Mouse (Mus musculus) hindbrain, embryonic 10.5 days (tissue): ENCODE results near the gene Olfr517. TPM values are rescaled to one million over a fixed set of nuclear protein-coding genes. Genes with fewer than 3 reads are reported as not detected.

ENCODE experiments used
- DNase-seq: peaks from one replicate; pipeline ENCODE4 v3.0.0-alpha.2; 2017; ENCODE audit warnings: low spot score
- H3K27ac ChIP-seq: fragments of 300-500 bp; sonication (generic); 2 replicates; pipeline ENCODE4 v1.5.1; 2016; ENCODE audit warnings: mild to moderate bottlenecking, moderate library complexity
- H3K27me3 ChIP-seq: fragments of 300-500 bp; sonication (generic); 2 replicates; pipeline ENCODE4 v1.6.1; 2016; ENCODE audit warnings: mild to moderate bottlenecking; ENCODE audit not compliant: poor library complexity, insufficient read depth, severe bottlenecking
- H3K36me3 ChIP-seq: fragments of 300-500 bp; sonication (generic); 2 replicates; pipeline ENCODE4 v1.6.1; 2016; ENCODE audit warnings: mild to moderate bottlenecking, moderate library complexity
- H3K4me1 ChIP-seq: fragments of 300-500 bp; sonication (generic); replicated peaks from 2 replicates; pipeline ENCODE4 v1.6.1; 2016; ENCODE audit warnings: mild to moderate bottlenecking
- H3K4me3 ChIP-seq: fragments of 300-500 bp; sonication (generic); 2 replicates; pipeline ENCODE4 v1.5.1; 2016; ENCODE audit warnings: mild to moderate bottlenecking, moderate library complexity
- H3K9me3 ChIP-seq: fragments of 300-500 bp; sonication (generic); 2 replicates; pipeline ENCODE4 v1.6.1; 2016; ENCODE audit warnings: mild to moderate bottlenecking, moderate library complexity
- WGBS: fragments of 180-500 bp; shearing (Covaris S2); methylation state at CpG from one replicate; pipeline ENCODE4 v1.1.7; 2016; 5-methylcytosine and 5-hydroxymethylcytosine counted together
- polyA plus RNA-seq: library from polyadenylated mRNA; unstranded; fragments of >200 nt; fragmentation: Nextera tagmentation; extraction: Ambion mirVana; gene quantifications from 2 replicates; pipeline ENCODE4 v1.2.1, GENCODE M21; 2016

The Olfr517 gene
- polyA plus RNA-seq = not detected in 2 replicates

GRCm38 (mm10) chr7:108872279-108872678 is at the start of gene Olfr517:
Gene Olfr517 (minus strand): TSS chr7:108872379.
- no peaks in the 10 kb centered on the region for H3K9me3 ChIP-seq
- H3K4me3 ChIP-seq = no peak within 1 kb of the TSS
- H3K27ac ChIP-seq = no peak within 1 kb of the TSS
- H3K36me3 ChIP-seq = no peaks in the 10 kb centered on the region
- no peaks in the 10 kb centered on the region for H3K27me3 ChIP-seq
- H3K4me1 ChIP-seq = no peaks in the 10 kb centered on the region
- no peak for DNase-seq
- WGBS = 82% methylated on average over 2 of the region's 2 CpGs

GRCm38 (mm10) chr7:108903969-108904368 is 31.8 kb upstream of the Olfr517 start:
- Histone ChIP-seq H3K9me3 (no peaks in the 10 kb centered on the region), H3K36me3 (no peaks in the 10 kb centered on the region), H3K4me1 (no peaks in the 10 kb centered on the region), H3K27me3 (no peaks in the 10 kb centered on the region), H3K4me3 (no peak overlapping the region), H3K27ac (no peak overlapping the region)
- WGBS = 78% methylated on average over 2 of the region's 2 CpGs
- no peak for DNase-seq

GRCm38 (mm10) chr7:108894320-108894719 is 22.1 kb upstream of the Olfr517 start, which contains the start of gene Olfr519:
Gene Olfr519 (minus strand): TSS chr7:108894420.
- 89% methylated on average over 5 of the region's 5 CpGs for WGBS
- Histone ChIP-seq H3K4me3 (no peak within 1 kb of the TSS), H3K9me3 (no peaks in the 10 kb centered on the region), H3K27me3 (no peaks in the 10 kb centered on the region), H3K27ac (no peak within 1 kb of the TSS), H3K36me3 (no peaks in the 10 kb centered on the region), H3K4me1 (no peaks in the 10 kb centered on the region)
- DNase-seq = no peak

GRCm38 (mm10) chr7:108884906-108885305 is 12.7 kb upstream of the Olfr517 start, which contains the start of gene Olfr518:
Gene Olfr518 (minus strand): TSS chr7:108885006.
- Histone ChIP-seq H3K36me3 (no peaks in the 10 kb centered on the region), H3K27ac (no peak within 1 kb of the TSS), H3K27me3 (no peaks in the 10 kb centered on the region), H3K4me1 (no peaks in the 10 kb centered on the region), H3K9me3 (no peaks in the 10 kb centered on the region), H3K4me3 (no peak within 1 kb of the TSS)
- no peak for DNase-seq
- 81% methylated on average over 4 of the region's 4 CpGs for WGBS

- H3K27ac ChIP-seq = no peak within 1 kb of the TSS
- DNase-seq = no peak
- H3K4me1 ChIP-seq = no peaks in the 10 kb centered on the region
- WGBS = 89% methylated on average over 2 of the region's 2 CpGs
- H3K9me3 ChIP-seq = no peaks in the 10 kb centered on the region
- no peaks in the 10 kb centered on the region for H3K27me3 ChIP-seq
- H3K36me3 ChIP-seq = no peaks in the 10 kb centered on the region
- no peak within 1 kb of the TSS for H3K4me3 ChIP-seq
Observed at GRCm38 (mm10) chr7:108850429-108850828, 21.8 kb downstream of the Olfr517 start, which contains the start of gene Olfr516. Gene Olfr516 (minus strand): TSS chr7:108850529.

GRCm38 (mm10) chr7:108825897-108826296 is 46.3 kb downstream of the Olfr517 start, which contains the start of gene Olfr514:
Gene Olfr514 (minus strand): TSS chr7:108825997.
- DNase-seq = no peak
- Histone ChIP-seq H3K27me3 (no peaks in the 10 kb centered on the region), H3K4me1 (no peaks in the 10 kb centered on the region), H3K4me3 (no peak within 1 kb of the TSS), H3K27ac (no peak within 1 kb of the TSS), H3K36me3 (no peaks in the 10 kb centered on the region), H3K9me3 (0 out of 2 replicates have a peak, but pooled peaks cover 3% of the 10 kb centered on the region)

Other genes with a start within 250 kb of the Olfr517 start
- gene Olfr508, start 242.4 kb downstream of the Olfr517 start, polyA plus RNA-seq = not detected in 2 replicates
- gene Olfr509, start 220.5 kb downstream of the Olfr517 start, polyA plus RNA-seq = not detected in 2 replicates
- gene Olfr510, start 206.0 kb downstream of the Olfr517 start, polyA plus RNA-seq = not detected in 2 replicates
- gene Olfr512, start 159.1 kb downstream of the Olfr517 start, polyA plus RNA-seq = not detected in 2 replicates
- gene Olfr513, start 121.4 kb downstream of the Olfr517 start, polyA plus RNA-seq = not detected in 2 replicates
- gene Olfr514, start 46.4 kb downstream of the Olfr517 start, polyA plus RNA-seq = not detected in 2 replicates
- not detected in 2 replicates for gene Olfr516, start 21.9 kb downstream of the Olfr517 start, polyA plus RNA-seq
- not detected in 2 replicates for gene Olfr518, start 12.6 kb upstream of the Olfr517 start, polyA plus RNA-seq
- gene Olfr519, start 22.0 kb upstream of the Olfr517 start, polyA plus RNA-seq = not detected in 2 replicates
- gene Nlrp10, start 57.8 kb upstream of the Olfr517 start, polyA plus RNA-seq = 0.15 TPM in 1 of 2 replicates, not detected in the other
- gene Eif3f, start 62.0 kb upstream of the Olfr517 start, polyA plus RNA-seq = 77.2 and 84.5 TPM in 2 replicates
- 5.7 and 11.0 TPM in 2 replicates for gene Tub, start 78.0 kb upstream of the Olfr517 start, polyA plus RNA-seq
- 17.3 and 17.6 TPM in 2 replicates for gene Ric3, start 211.0 kb upstream of the Olfr517 start, polyA plus RNA-seq